Mouse (Mus musculus) ES-E14 (cell line): ENCODE measurements around the gene Eps8l1. TPM values are rescaled to one million over a fixed set of nuclear protein-coding genes. Genes with fewer than 3 reads are reported as not detected.

Experiments used
- DNase-seq: peaks from one replicate; pipeline ENCODE4 v3.0.0-alpha.2; 2013; ENCODE audit warnings: low read depth, low spot score
- H3K27ac ChIP-seq: 2 replicates; pipeline ENCODE4 v1.5.1; 2012; ENCODE audit warnings: low read depth, mild to moderate bottlenecking, low read length, moderate library complexity, mixed read lengths; ENCODE audit not compliant: poor library complexity, insufficient read depth, severe bottlenecking
- H3K36me3 ChIP-seq: 2 replicates; pipeline ENCODE4 v1.6.1; 2012; ENCODE audit warnings: mild to moderate bottlenecking, low read length, moderate library complexity, mixed read lengths; ENCODE audit not compliant: control insufficient read depth, poor library complexity, insufficient read depth, severe bottlenecking
- H3K4me1 ChIP-seq, 2 experiments: fragments of 150-350 bp in 1 of 2; sonication (generic) in 1 of 2; 2 replicates each; pipeline ENCODE4 v1.6.1; 2012; ENCODE audit warnings: low read length in 2 of 2, mild to moderate bottlenecking in 1 of 2, mixed read lengths in 1 of 2; ENCODE audit not compliant: control insufficient read depth in 2 of 2, insufficient read depth in 2 of 2, poor library complexity in 1 of 2
- H3K4me3 ChIP-seq, 2 experiments: fragments of 150-350 bp in 1 of 2; sonication (generic) in 1 of 2; 2 replicates each; pipeline ENCODE4 v1.5.1; 2012; ENCODE audit warnings: low read length in 2 of 2, low read depth in 1 of 2, mild to moderate bottlenecking in 1 of 2, mixed read lengths in 1 of 2; ENCODE audit not compliant: insufficient read depth in 1 of 2, poor library complexity in 1 of 2, severe bottlenecking in 1 of 2
- H3K9ac ChIP-seq: 2 replicates; pipeline ENCODE4 v1.6.1; 2012; ENCODE audit warnings: low read depth, mild to moderate bottlenecking, low read length, mixed read lengths; ENCODE audit not compliant: poor library complexity, insufficient read depth, severe bottlenecking
- H3K9me3 ChIP-seq: fragments of 150-350 bp; sonication (generic); 2 replicates; pipeline ENCODE4 v1.6.1; 2012; ENCODE audit warnings: low read depth, mild to moderate bottlenecking, low read length; ENCODE audit not compliant: control insufficient read depth, insufficient read depth
- CHD2 ChIP-seq: IDR thresholded peaks from 2 replicates; pipeline ENCODE4 v1.6.1; 2014; ENCODE audit warnings: mild to moderate bottlenecking, low read depth, low read length, inconsistent platforms
- HCFC1 ChIP-seq: IDR thresholded peaks from 2 replicates; pipeline ENCODE4 v1.6.1; 2012; ENCODE audit warnings: low read length, inconsistent platforms, borderline replicate concordance; ENCODE audit not compliant: insufficient read depth
- MAFK ChIP-seq: IDR thresholded peaks from 2 replicates; pipeline ENCODE4 v1.6.1; 2014; ENCODE audit warnings: mild to moderate bottlenecking, low read depth, low read length, inconsistent platforms; ENCODE audit not compliant: insufficient read depth
- ZC3H11A ChIP-seq: IDR thresholded peaks from 2 replicates; pipeline ENCODE4 v1.6.1; 2012; ENCODE audit warnings: low read depth, mild to moderate bottlenecking, inconsistent platforms, low read length, borderline replicate concordance
- ZNF384 ChIP-seq: IDR thresholded peaks from 2 replicates; pipeline ENCODE4 v1.6.1; 2012; ENCODE audit warnings: low read depth, low read length, inconsistent platforms
- in situ Hi-C, 2 experiments: fragments of 600-800 bp; cut with MboI; formaldehyde crosslinking; loops; one replicate each; pipeline ENCODE4 v1.15.1; 2025; ENCODE audit warnings: low sequenced_read_pairs in 2 of 2, inconsistent platforms in 1 of 2; ENCODE audit not compliant: unreplicated experiment in 2 of 2
- total RNA-seq: library from RNA; depleted of rRNA; stranded (reverse); fragments of 300-350 nt; gene quantifications from 2 replicates; pipeline ENCODE4 v1.2.3, GENCODE M21; 2012

Eps8l1 gene
- total RNA-seq, 1 experiment = 0.18 TPM

- DNase-seq = peak; percentile 87
- TF ChIP-seq HCFC1 (0 out of 2 replicates have a peak, but pooled peaks have one; percentile 16), MAFK (no peak), ZNF384 (no peak), CHD2 (peak; percentile 59; the same call in 1 of the 2 replicates)
- H3K9ac ChIP-seq = peak overlapping the region; percentile 66; the same call in 1 of the 2 replicates
- peak overlapping the region; percentile 59; the same call in 1 of the 2 replicates for H3K27ac ChIP-seq
- H3K4me1 ChIP-seq = peaks cover 1 to 5% of the 10 kb centered on the region in 2 experiments; a peak in 2 of 4 replicates
- H3K4me3 ChIP-seq = peak overlapping the region; percentile 80 to 85
- H3K9me3 ChIP-seq = no peaks in the 10 kb centered on the region
- in situ Hi-C loops = no loop called here
- H3K36me3 ChIP-seq = peaks cover 5% of the 10 kb centered on the region; the same call in 1 of the 2 replicates
Measured at GRCm38 (mm10) chr7:4478021-4478795, 17.7 kb downstream of the Eps8l1 start.

- no peak for DNase-seq
- H3K9me3 ChIP-seq = no peaks in the 10 kb centered on the region
- H3K27ac ChIP-seq = no peak overlapping the region
- peaks cover 1 to 5% of the 10 kb centered on the region in 2 experiments; a peak in 2 of 4 replicates for H3K4me1 ChIP-seq
- in situ Hi-C loops = no loop called here
- no peak for TF ChIP-seq HCFC1
- no peak for TF ChIP-seq MAFK
- no peak for TF ChIP-seq CHD2
- TF ChIP-seq ZNF384 = no peak
- TF ChIP-seq ZC3H11A = no peak
- peak overlapping the region; percentile 50; the same call in 1 of the 2 replicates for H3K9ac ChIP-seq
- peaks cover 5% of the 10 kb centered on the region; the same call in 1 of the 2 replicates for H3K36me3 ChIP-seq
- peak overlapping the region; percentile 69 to 85 for H3K4me3 ChIP-seq
Measured at GRCm38 (mm10) chr7:4478796-4479291, 18.4 kb downstream of the Eps8l1 start.

GRCm38 (mm10) chr7:4479674-4480073, 19.2 kb downstream of the Eps8l1 start:
- no peak for TF ChIP-seq ZNF384
- TF ChIP-seq ZC3H11A = peak; percentile 18; the same call in 1 of the 2 replicates
- peak; percentile 47 for DNase-seq
- in situ Hi-C loops = no loop called here
- Histone ChIP-seq H3K4me3 (no peak overlapping the region), H3K9ac (no peak overlapping the region), H3K4me1 (peaks cover 1 to 5% of the 10 kb centered on the region in 2 experiments; a peak in 2 of 4 replicates), H3K36me3 (peaks cover 10% of the 10 kb centered on the region; the same call in 1 of the 2 replicates), H3K27ac (no peak overlapping the region), H3K9me3 (no peaks in the 10 kb centered on the region)

GRCm38 (mm10) chr7:4482281-4482680, 21.8 kb downstream of the Eps8l1 start:
- no peaks in the 10 kb centered on the region for H3K9me3 ChIP-seq
- H3K9ac ChIP-seq = no peak overlapping the region
- DNase-seq = no peak
- peaks cover 26% of the 10 kb centered on the region; the same call in 1 of the 2 replicates for H3K36me3 ChIP-seq
- H3K4me1 ChIP-seq = peaks cover 1 to 5% of the 10 kb centered on the region in 2 experiments; a peak in 2 of 4 replicates
- in situ Hi-C loops = no loop called here
- TF ChIP-seq HCFC1 (no peak), ZC3H11A (no peak), CHD2 (no peak), ZNF384 (no peak), MAFK (no peak)
- peak overlapping the region in 1 of 2 experiments; percentile 11; a peak in 1 of 4 replicates for H3K4me3 ChIP-seq
- no peak overlapping the region for H3K27ac ChIP-seq
